Mouse (Mus musculus): Measurements from ENCODE around the gene Zbp1.

GRCm38 (mm10) chr2:173175703-173176102 lies 43.0 kb downstream of the Zbp1 start:
- TF ChIP-seq CTCF (IDR thresholded peaks at IDR 0.05; ENCODE audit: control insufficient read depth, insufficient read depth, insufficient read length) = no peak
- no peak for TF ChIP-seq USF1 (IDR thresholded peaks at IDR 0.05; ENCODE audit: low read depth)
- TF ChIP-seq CEBPB (IDR thresholded peaks at IDR 0.05; ENCODE audit: low read depth) = no peak
- TF ChIP-seq MAX (IDR thresholded peaks at IDR 0.05) = no peak
- no peak for TF ChIP-seq FOSL1 (IDR thresholded peaks at IDR 0.05; ENCODE audit: insufficient read depth, low read length, poor library complexity, severe bottlenecking)

All from C2C12 (cell line).